Mouse (Mus musculus) hindbrain, embryonic 16.5 days (tissue): ENCODE results near the gene Ccdc93. TPM values are rescaled to one million over a fixed set of nuclear protein-coding genes. Genes with fewer than 3 reads are reported as not detected.

Source experiments
- ATAC-seq: fragments of 200-750 bp; cut with Nextera tagmentation; 2 replicates; pipeline ENCODE4 v1.8.0; 2017; ENCODE audit warnings: moderate TSS enrichment, moderate library complexity
- H3K27ac ChIP-seq: fragments of 300-500 bp; sonication (generic); 2 replicates; pipeline ENCODE4 v1.5.1; 2014; ENCODE audit warnings: low read depth, mild to moderate bottlenecking, control low read depth, low read length, moderate library complexity
- H3K27me3 ChIP-seq: fragments of 300-500 bp; sonication (generic); replicated peaks from 2 replicates; pipeline ENCODE4 v1.6.1; 2014; ENCODE audit warnings: low read length; ENCODE audit not compliant: control insufficient read depth, insufficient read depth
- H3K36me3 ChIP-seq: fragments of 300-500 bp; sonication (generic); 2 replicates; pipeline ENCODE4 v1.6.1; 2014; ENCODE audit warnings: mild to moderate bottlenecking, low read length, moderate library complexity, mixed read lengths; ENCODE audit not compliant: control insufficient read depth, insufficient read depth
- H3K4me1 ChIP-seq: fragments of 300-500 bp; sonication (generic); 2 replicates; pipeline ENCODE4 v1.6.1; 2014; ENCODE audit warnings: low read depth, low read length; ENCODE audit not compliant: control insufficient read depth, insufficient read depth
- H3K4me2 ChIP-seq: fragments of 300-500 bp; sonication (generic); 2 replicates; pipeline ENCODE4 v1.6.1; 2014; ENCODE audit warnings: mild to moderate bottlenecking, low read length, control low read depth, moderate library complexity
- H3K4me3 ChIP-seq: fragments of 300-500 bp; sonication (generic); 2 replicates; pipeline ENCODE4 v1.5.1; 2014; ENCODE audit warnings: mild to moderate bottlenecking, low read length, control low read depth, moderate library complexity
- H3K9ac ChIP-seq: fragments of 300-500 bp; sonication (generic); 2 replicates; pipeline ENCODE4 v1.6.1; 2014; ENCODE audit warnings: low read depth, mild to moderate bottlenecking, control low read depth, low read length, moderate library complexity
- H3K9me3 ChIP-seq: fragments of 300-500 bp; sonication (generic); 2 replicates; pipeline ENCODE4 v1.6.1; 2014; ENCODE audit warnings: mild to moderate bottlenecking, low read length, moderate library complexity; ENCODE audit not compliant: control insufficient read depth
- WGBS: fragments of 180-500 bp; shearing (Covaris S2); extraction: QIAGEN DNeasy Blood & Tissue Kit; methylation state at CpG from one replicate; pipeline ENCODE4 v1.1.7; 2014; 5-methylcytosine and 5-hydroxymethylcytosine counted together
- polyA plus RNA-seq: library from polyadenylated mRNA; unstranded; fragments of >200 nt; fragmentation: Nextera tagmentation; extraction: Ambion mirVana; gene quantifications from 2 replicates; pipeline ENCODE4 v1.2.1, GENCODE M21; 2015

Ccdc93 gene
- polyA plus RNA-seq, 1 experiment from 2014 or later = 11.7 TPM

- WGBS = 85% methylated on average over 4 of the region's 4 CpGs
- Histone ChIP-seq H3K9ac (no peak overlapping the region), H3K9me3 (0 out of 2 replicates have a peak, but pooled peaks cover 3% of the 10 kb centered on the region), H3K27me3 (no peaks in the 10 kb centered on the region), H3K4me2 (no peak overlapping the region), H3K27ac (no peak overlapping the region), H3K4me3 (no peak overlapping the region), H3K36me3 (peaks cover 40% of the 10 kb centered on the region), H3K4me1 (no peaks in the 10 kb centered on the region)
- no peak for ATAC-seq
Observed at GRCm38 (mm10) chr1:121483091-121483490, 52.2 kb downstream of the Ccdc93 start.

DNA sequence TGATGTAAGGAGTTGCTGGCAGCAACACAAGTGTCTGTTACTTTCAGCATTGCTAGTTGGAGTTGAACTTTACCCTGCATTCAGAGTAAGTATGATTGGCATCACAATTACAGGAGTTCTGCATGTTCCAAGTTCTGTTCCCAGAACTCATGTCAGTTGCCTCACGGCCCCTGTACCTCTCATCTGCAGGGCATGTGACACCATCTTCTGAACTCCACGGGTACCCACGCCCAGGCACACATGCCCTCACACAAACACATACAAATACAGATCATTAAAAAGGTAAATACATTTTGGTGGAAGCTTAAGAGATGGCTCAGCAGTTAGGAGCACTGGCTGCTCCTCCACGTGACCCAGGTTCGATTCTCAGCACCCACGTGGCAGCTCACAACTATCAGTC, 56.0 kb downstream of the Ccdc93 start:
- WGBS = 94% methylated on average over 6 of the region's 6 CpGs
- no peak overlapping the region for H3K9ac ChIP-seq

DNA sequence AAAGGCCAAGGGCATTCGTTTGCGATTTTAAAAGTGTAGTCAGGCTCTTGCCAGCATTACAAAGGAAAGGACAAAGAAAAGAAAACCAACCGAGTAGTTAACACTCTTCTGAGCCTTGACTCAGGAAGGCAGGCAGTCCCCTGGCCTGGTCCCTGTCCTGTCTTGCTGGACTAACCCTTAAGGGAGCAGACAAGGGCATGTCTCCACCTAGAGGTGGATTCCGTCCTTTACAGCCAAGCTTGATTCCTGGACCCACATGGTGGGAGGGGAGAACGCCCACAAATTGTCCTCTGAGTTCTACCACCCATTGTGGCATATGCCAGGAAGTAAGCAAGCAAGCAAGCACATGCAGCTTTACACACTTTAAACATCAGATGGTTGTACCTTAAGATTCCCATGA, 59.4 kb downstream of the Ccdc93 start:
- no peak overlapping the region for H3K9ac ChIP-seq
- H3K4me2 ChIP-seq = no peak overlapping the region
- H3K36me3 ChIP-seq = peaks cover 36% of the 10 kb centered on the region
- no peak overlapping the region for H3K27ac ChIP-seq
- no peaks in the 10 kb centered on the region for H3K9me3 ChIP-seq
- 23% methylated on average over 5 of the region's 5 CpGs for WGBS
- H3K4me1 ChIP-seq = no peaks in the 10 kb centered on the region
- H3K27me3 ChIP-seq = no peaks in the 10 kb centered on the region
- H3K4me3 ChIP-seq = no peak overlapping the region
- no peak for ATAC-seq

More for the DNA sequence above, 56.0 kb downstream of the Ccdc93 start:
- Histone ChIP-seq H3K4me1 (no peaks in the 10 kb centered on the region), H3K4me3 (no peak overlapping the region), H3K4me2 (no peak overlapping the region), H3K36me3 (peaks cover 37% of the 10 kb centered on the region), H3K27ac (no peak overlapping the region), H3K9me3 (0 out of 2 replicates have a peak, but pooled peaks cover 3% of the 10 kb centered on the region), H3K27me3 (no peaks in the 10 kb centered on the region)
- no peak for ATAC-seq

DNA sequence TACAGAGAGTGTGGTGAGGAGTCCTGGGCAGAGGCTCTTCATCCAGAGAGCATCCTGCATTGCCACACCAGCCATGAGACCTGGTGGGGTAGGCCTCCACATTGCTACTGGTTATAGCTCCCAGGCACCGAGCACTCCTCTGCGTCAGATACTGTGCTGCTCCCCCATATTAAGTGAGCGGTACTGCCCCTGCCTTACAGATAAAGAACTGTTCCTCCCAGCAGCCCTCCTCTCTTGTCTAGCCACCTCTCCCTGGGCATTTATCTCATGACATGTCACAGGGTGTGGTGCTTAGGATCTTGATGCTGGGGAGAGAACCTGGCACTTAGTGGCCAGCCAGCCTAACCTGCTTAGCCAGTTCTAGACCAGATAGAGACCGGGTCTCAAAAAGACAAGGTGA, 66.2 kb downstream of the Ccdc93 start:
- Histone ChIP-seq H3K4me1 (no peaks in the 10 kb centered on the region), H3K9me3 (no peaks in the 10 kb centered on the region), H3K4me3 (no peak overlapping the region), H3K4me2 (no peak overlapping the region), H3K9ac (no peak overlapping the region), H3K27ac (no peak overlapping the region), H3K27me3 (no peaks in the 10 kb centered on the region), H3K36me3 (peaks cover 48% of the 10 kb centered on the region)
- 98% methylated on average over 4 of the region's 4 CpGs for WGBS
- ATAC-seq = no peak

GRCm38 (mm10) chr1:121508729-121509128, 77.9 kb downstream of the Ccdc93 start:
- ATAC-seq = no peak
- H3K36me3 ChIP-seq = peaks cover 3% of the 10 kb centered on the region; the same call in 1 of the 2 replicates
- WGBS = 91% methylated on average over 2 of the region's 2 CpGs

GRCm38 (mm10) chr1:121510420-121511140, 79.7 kb downstream of the Ccdc93 start:
- Histone ChIP-seq H3K9ac (no peak overlapping the region), H3K4me1 (no peaks in the 10 kb centered on the region), H3K27ac (no peak overlapping the region), H3K9me3 (no peaks in the 10 kb centered on the region), H3K4me3 (no peak overlapping the region), H3K4me2 (no peak overlapping the region), H3K36me3 (0 out of 2 replicates have a peak, but pooled peaks cover 3% of the 10 kb centered on the region), H3K27me3 (no peaks in the 10 kb centered on the region)
- peak; percentile 48; the same call in 1 of the 2 replicates for ATAC-seq
- 78% methylated on average over 19 of the region's 19 CpGs for WGBS

More at GRCm38 (mm10) chr1:121508729-121509128, 77.9 kb downstream of the Ccdc93 start:
- no peak overlapping the region for H3K27ac ChIP-seq
- no peak overlapping the region for H3K4me3 ChIP-seq
- H3K27me3 ChIP-seq = no peaks in the 10 kb centered on the region
- no peak overlapping the region for H3K9ac ChIP-seq
- no peaks in the 10 kb centered on the region for H3K9me3 ChIP-seq
- H3K4me1 ChIP-seq = no peaks in the 10 kb centered on the region
- no peak overlapping the region for H3K4me2 ChIP-seq

- Histone ChIP-seq H3K27me3 (no peaks in the 10 kb centered on the region), H3K9me3 (no peaks in the 10 kb centered on the region), H3K4me3 (no peak overlapping the region), H3K27ac (no peak overlapping the region), H3K4me1 (no peaks in the 10 kb centered on the region), H3K4me2 (no peak overlapping the region), H3K9ac (no peak overlapping the region), H3K36me3 (0 out of 2 replicates have a peak, but pooled peaks cover 3% of the 10 kb centered on the region)
- ATAC-seq = peak; percentile 42; the same call in 1 of the 2 replicates
- 25% methylated on average over 2 of the region's 2 CpGs for WGBS
Observed at GRCm38 (mm10) chr1:121511186-121511585, 80.3 kb downstream of the Ccdc93 start.

GRCm38 (mm10) chr1:121511966-121512365, 81.1 kb downstream of the Ccdc93 start:
- no peak for ATAC-seq
- no peak overlapping the region for H3K4me3 ChIP-seq
- 0 out of 2 replicates have a peak, but pooled peaks cover 3% of the 10 kb centered on the region for H3K36me3 ChIP-seq
- H3K4me1 ChIP-seq = no peaks in the 10 kb centered on the region
- H3K27ac ChIP-seq = no peak overlapping the region
- no peak overlapping the region for H3K4me2 ChIP-seq
- no peaks in the 10 kb centered on the region for H3K27me3 ChIP-seq
- no peaks in the 10 kb centered on the region for H3K9me3 ChIP-seq
- WGBS = 93% methylated on average over 2 of the region's 2 CpGs
- no peak overlapping the region for H3K9ac ChIP-seq

DNA sequence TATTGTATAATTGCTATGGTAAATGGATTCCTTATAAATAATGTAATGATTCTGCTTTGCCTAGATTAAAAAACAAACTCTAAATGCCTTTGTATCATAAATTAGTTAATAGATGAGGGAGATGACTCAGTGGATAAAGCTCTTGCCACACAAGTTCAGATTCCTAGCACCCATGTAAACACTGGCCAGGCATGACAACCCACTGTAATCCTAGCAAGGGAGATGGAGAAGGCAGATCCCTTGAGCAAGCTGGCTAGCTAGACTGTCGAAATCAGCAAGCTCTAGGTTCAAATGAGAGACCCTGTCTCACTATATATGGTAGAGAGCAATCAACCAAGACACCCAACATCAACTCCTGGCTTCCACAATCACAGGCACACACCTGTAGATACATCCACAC, 87.8 kb downstream of the Ccdc93 start:
- ATAC-seq = no peak
- Histone ChIP-seq H3K9ac (no peak overlapping the region), H3K36me3 (no peaks in the 10 kb centered on the region), H3K4me1 (no peaks in the 10 kb centered on the region), H3K4me3 (no peak overlapping the region), H3K9me3 (no peaks in the 10 kb centered on the region), H3K27ac (no peak overlapping the region), H3K4me2 (no peak overlapping the region), H3K27me3 (no peaks in the 10 kb centered on the region)
- 90% methylated on average over 1 of the region's 1 CpGs for WGBS
